Mouse (Mus musculus): ENCODE results near the gene Tmeff2.
"Not testable (repeated sequence)": the region's sequence is repeated elsewhere in the genome, so short reads cannot be mapped to it uniquely, and the experiment has no call there.

Tmeff2 gene

GRCm38 (mm10) chr1:50900386-50900785, at the start of gene Tmeff2:
Gene Tmeff2, plus strand, starts transcription at chr1:50900647.
- not testable (repeated sequence) for DNase-seq

- no peak for DNase-seq
Measured at GRCm38 (mm10) chr1:50861515-50861914, 38.9 kb upstream of the Tmeff2 start.

- DNase-seq, result no peak
Measured at GRCm38 (mm10) chr1:50897696-50898095, 2.8 kb upstream of the Tmeff2 start.

GRCm38 (mm10) chr1:50924838-50925355, 24.4 kb downstream of the Tmeff2 start:
- DNase-seq, result peak; percentile 55

GRCm38 (mm10) chr1:50925356-50925921, 25.0 kb downstream of the Tmeff2 start:
- peak; percentile 43 for DNase-seq

GRCm38 (mm10) chr1:50926374-50927060, 26.1 kb downstream of the Tmeff2 start:
- no peak for DNase-seq

GRCm38 (mm10) chr1:50927077-50927611, 26.7 kb downstream of the Tmeff2 start:
- DNase-seq, result peak; percentile 99

- no peak for DNase-seq
Measured at GRCm38 (mm10) chr1:50927679-50928187, 27.3 kb downstream of the Tmeff2 start.

GRCm38 (mm10) chr1:50928776-50929175, 28.3 kb downstream of the Tmeff2 start:
- peak; percentile 16 for DNase-seq

GRCm38 (mm10) chr1:50935076-50935475, 34.6 kb downstream of the Tmeff2 start:
- no peak for DNase-seq

- no peak for DNase-seq
Measured at GRCm38 (mm10) chr1:50935484-50935883, 35.0 kb downstream of the Tmeff2 start.

- DNase-seq, result no peak
Measured at GRCm38 (mm10) chr1:50940131-50941039, 39.9 kb downstream of the Tmeff2 start.

- no peak for DNase-seq
Measured at GRCm38 (mm10) chr1:50948575-50948974, 48.1 kb downstream of the Tmeff2 start.

- peak; percentile 51 for DNase-seq
Measured at GRCm38 (mm10) chr1:50958844-50959243, 58.4 kb downstream of the Tmeff2 start.

- DNase-seq, result peak; percentile 37
Measured at GRCm38 (mm10) chr1:50961954-50962648, 61.7 kb downstream of the Tmeff2 start.

- DNase-seq, result no peak
Measured at GRCm38 (mm10) chr1:50962649-50963000, 62.2 kb downstream of the Tmeff2 start.

- no peak for DNase-seq
Measured at GRCm38 (mm10) chr1:50969685-50970084, 69.2 kb downstream of the Tmeff2 start.

GRCm38 (mm10) chr1:50970853-50971252, 70.4 kb downstream of the Tmeff2 start:
- DNase-seq, result no peak

- no peak for DNase-seq
Measured at GRCm38 (mm10) chr1:50972509-50973436, 72.3 kb downstream of the Tmeff2 start.

GRCm38 (mm10) chr1:50979358-50980081, 79.1 kb downstream of the Tmeff2 start:
- peak; percentile 39 for DNase-seq

Data from cerebellum, adult 11-12 months (tissue).